Comparison of ENCODE assay signal across 22 mouse cellular contexts in the genomic region with DNA sequence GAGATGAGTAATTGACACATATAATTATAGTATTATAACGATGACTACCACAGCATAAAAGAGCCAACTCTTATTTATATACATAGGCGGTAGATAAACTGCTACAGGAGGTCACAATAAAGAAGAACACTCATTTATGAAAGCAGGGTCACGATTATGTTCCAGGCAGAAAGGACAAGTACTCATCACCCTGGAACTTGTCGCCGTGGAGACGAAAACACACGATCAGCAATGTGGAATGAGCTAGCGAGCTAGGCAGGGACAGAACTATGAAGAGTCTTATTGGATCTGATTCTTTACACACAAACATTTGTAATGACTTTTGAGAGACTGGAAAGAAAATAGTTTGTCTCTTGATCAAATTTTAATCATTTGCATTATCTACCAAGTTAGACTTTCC.
DNase-seq lines count a peak whose midpoint lies in the region; ATAC-seq and TF ChIP-seq lines count a peak whose summit lies in the region.
"Had no signal": no experiment of that assay in that cellular context is flagged by ENCODE, and none has a peak within 500 bp of the region (broad histone marks: within the 10 kb centered on the region; RNA-seq: fewer than 3 reads in every experiment).

No protein-coding gene starts in this region.

- peak; percentile 78 for DNase-seq in heart, embryonic 10.5 days (ENCODE audit: low spot score)
- DNase-seq in heart, adult 18-20 months, result no peak
- peak; percentile 38 for DNase-seq in neural tube, embryonic 11.5 days (ENCODE audit: low spot score)
- DNase-seq in embryo, embryonic 10.5 days (ENCODE audit: low spot score), result peak; percentile 54
- DNase-seq in midbrain, postnatal 0 days (ENCODE audit: low spot score), result peak; percentile 19
- no peak for DNase-seq in cerebellum, adult 11-12 months
- DNase-seq: adrenal gland, postnatal 10 days; cerebellum, adult 9-11 months; gastrocnemius, postnatal 36 days; kidney, adult 2 months; left cerebral cortex, postnatal 4 days; lung, postnatal 36 days; thymus, adult 18-20 months had no signal

- H3K36me3 ChIP-seq in heart, embryonic 10.5 days, result no peaks in the 10 kb centered on the region
- H3K36me3 ChIP-seq in neural tube, embryonic 11.5 days (ENCODE audit: control insufficient read depth, insufficient read depth, low read length), result no peaks in the 10 kb centered on the region
- H3K36me3 ChIP-seq in neural tube, embryonic 15.5 days, result no peaks in the 10 kb centered on the region
- H3K36me3 ChIP-seq in midbrain, postnatal 0 days (ENCODE audit: insufficient read depth, low read length), result no peaks in the 10 kb centered on the region
- H3K36me3 ChIP-seq: embryonic facial prominence, embryonic 13.5 days; limb, embryonic 15.5 days; liver, embryonic 15.5 days; lung, embryonic 15.5 days had no signal

- no peak for TF ChIP-seq CTCF in midbrain, postnatal 0 days (IDR thresholded peaks at IDR 0.05)

- no peak overlapping the region for H3K27ac ChIP-seq in heart, embryonic 10.5 days
- no peak overlapping the region for H3K27ac ChIP-seq in neural tube, embryonic 11.5 days (ENCODE audit: low read depth, low read length)
- H3K27ac ChIP-seq in neural tube, embryonic 15.5 days (replicated peaks), result no peak overlapping the region
- H3K27ac ChIP-seq in midbrain, postnatal 0 days (ENCODE audit: low read depth, low read length), result no peak overlapping the region
- H3K27ac ChIP-seq: embryonic facial prominence, embryonic 13.5 days; kidney, postnatal 0 days; limb, embryonic 15.5 days; liver, embryonic 15.5 days; lung, embryonic 15.5 days had no signal

- no peaks in the 10 kb centered on the region for H3K27me3 ChIP-seq in heart, embryonic 10.5 days (ENCODE audit: insufficient read depth, poor library complexity, severe bottlenecking)
- H3K27me3 ChIP-seq in neural tube, embryonic 11.5 days (ENCODE audit: control insufficient read depth, insufficient read depth, low read length), result no peaks in the 10 kb centered on the region
- no peaks in the 10 kb centered on the region for H3K27me3 ChIP-seq in neural tube, embryonic 15.5 days (replicated peaks)
- no peaks in the 10 kb centered on the region for H3K27me3 ChIP-seq in midbrain, postnatal 0 days (ENCODE audit: insufficient read depth, low read length)
- H3K27me3 ChIP-seq: embryonic facial prominence, embryonic 13.5 days; limb, embryonic 15.5 days; liver, embryonic 15.5 days; lung, embryonic 15.5 days; megakaryocyte, embryonic 14.5 days had no signal

- H3K9me3 ChIP-seq in heart, embryonic 10.5 days, result no peaks in the 10 kb centered on the region
- no peaks in the 10 kb centered on the region for H3K9me3 ChIP-seq in neural tube, embryonic 11.5 days (ENCODE audit: control insufficient read depth, low read length)
- H3K9me3 ChIP-seq in neural tube, embryonic 15.5 days (replicated peaks), result no peaks in the 10 kb centered on the region
- no peaks in the 10 kb centered on the region for H3K9me3 ChIP-seq in midbrain, postnatal 0 days (ENCODE audit: low read length)
- H3K9me3 ChIP-seq: embryonic facial prominence, embryonic 13.5 days; limb, embryonic 15.5 days; liver, embryonic 15.5 days; lung, embryonic 15.5 days had no signal

- 0 out of 2 replicates have a peak, but pooled peaks have one; percentile 39 for ATAC-seq in neural tube, embryonic 11.5 days (ENCODE audit: insufficient read depth, low FRiP score, low TSS enrichment)
- no peak for ATAC-seq in neural tube, embryonic 15.5 days (ENCODE audit: low FRiP score)
- no peak for ATAC-seq in midbrain, postnatal 0 days (ENCODE audit: low FRiP score)

- H3K4me3 ChIP-seq in heart, embryonic 10.5 days, result no peak overlapping the region
- no peak overlapping the region for H3K4me3 ChIP-seq in neural tube, embryonic 11.5 days (ENCODE audit: low read depth, low read length)
- no peak overlapping the region for H3K4me3 ChIP-seq in neural tube, embryonic 15.5 days (replicated peaks)
- H3K4me3 ChIP-seq in midbrain, postnatal 0 days (ENCODE audit: low read depth, low read length), result no peak overlapping the region
- H3K4me3 ChIP-seq: embryonic facial prominence, embryonic 13.5 days; erythroblast, embryonic 14.5 days; limb, embryonic 15.5 days; liver, embryonic 15.5 days; lung, embryonic 15.5 days; megakaryocyte, embryonic 14.5 days; myocyte had no signal

- 70% methylated on average over 8 of the region's 8 CpGs for WGBS in heart, embryonic 10.5 days
- 67% methylated on average over 8 of the region's 8 CpGs for WGBS in neural tube, embryonic 11.5 days
- 53% methylated on average over 8 of the region's 8 CpGs for WGBS in neural tube, embryonic 15.5 days
- 46% methylated on average over 8 of the region's 8 CpGs for WGBS in midbrain, postnatal 0 days

- H3K4me1 ChIP-seq in heart, embryonic 10.5 days, result no peaks in the 10 kb centered on the region
- H3K4me1 ChIP-seq in neural tube, embryonic 11.5 days (ENCODE audit: control insufficient read depth, insufficient read depth, low read length), result no peaks in the 10 kb centered on the region
- no peaks in the 10 kb centered on the region for H3K4me1 ChIP-seq in neural tube, embryonic 15.5 days
- H3K4me1 ChIP-seq in midbrain, postnatal 0 days (ENCODE audit: insufficient read depth, low read length), result no peaks in the 10 kb centered on the region
- H3K4me1 ChIP-seq: embryonic facial prominence, embryonic 13.5 days; limb, embryonic 15.5 days; liver, embryonic 15.5 days; lung, embryonic 15.5 days; megakaryocyte, embryonic 14.5 days had no signal

- no peak overlapping the region for H3K4me2 ChIP-seq in neural tube, embryonic 11.5 days (ENCODE audit: low read depth)
- H3K4me2 ChIP-seq in neural tube, embryonic 15.5 days, result no peak overlapping the region
- no peak overlapping the region for H3K4me2 ChIP-seq in midbrain, postnatal 0 days (ENCODE audit: low read depth, low read length, poor library complexity, severe bottlenecking)
- H3K4me2 ChIP-seq: embryonic facial prominence, embryonic 13.5 days; limb, embryonic 15.5 days; liver, embryonic 15.5 days; lung, embryonic 15.5 days had no signal

- no peak overlapping the region for H3K9ac ChIP-seq in neural tube, embryonic 11.5 days (ENCODE audit: low read length)
- no peak overlapping the region for H3K9ac ChIP-seq in neural tube, embryonic 15.5 days (replicated peaks)
- no peak overlapping the region for H3K9ac ChIP-seq in midbrain, postnatal 0 days (replicated peaks; ENCODE audit: low read length, poor library complexity, severe bottlenecking)
- H3K9ac ChIP-seq: embryonic facial prominence, embryonic 13.5 days; limb, embryonic 15.5 days; liver, embryonic 15.5 days; lung, embryonic 15.5 days had no signal

Comparison
In these comparisons a context has a peak if more than half of its experiments do, and no peak if none do; other contexts are left out.
1. DNase-seq: peak in heart, embryonic 10.5 days (single experiment), neural tube, embryonic 11.5 days (single experiment), embryo, embryonic 10.5 days (single experiment) and midbrain, postnatal 0 days (single experiment); none in heart, adult 18-20 months (0 of 2) and cerebellum, adult 11-12 months (single experiment).